In the genomic region with DNA sequence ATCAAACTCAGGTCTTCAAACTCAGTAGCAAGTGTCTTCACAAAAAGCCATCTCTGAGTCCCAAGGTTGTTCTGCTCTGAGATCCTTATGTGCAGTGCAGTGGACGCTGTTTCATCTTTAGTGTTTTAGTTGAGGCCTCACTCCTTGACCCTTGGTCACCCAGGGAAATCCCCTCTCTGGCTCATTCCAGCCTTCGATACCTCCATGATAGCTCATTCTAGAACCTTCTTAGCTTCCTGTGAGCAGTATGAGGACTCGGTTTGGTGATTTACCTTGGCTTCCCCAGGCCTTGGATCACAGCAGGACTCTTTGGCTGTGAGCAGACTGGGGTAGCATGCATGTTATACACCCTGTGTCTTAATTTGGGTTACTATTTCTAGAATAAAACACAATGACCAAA, we compare ENCODE assay signal across 19 mouse cellular contexts. TPM values are rescaled to one million over a fixed set of nuclear protein-coding genes. Genes with fewer than 3 reads are reported as not detected.
"Had no signal": no experiment of that assay in that cellular context is flagged by ENCODE, and none has a peak within 500 bp of the region (broad histone marks: within the 10 kb centered on the region; RNA-seq: fewer than 3 reads in every experiment).

No protein-coding gene starts in this region.

- H3K27ac ChIP-seq: neural tube, embryonic 12.5 days; neural tube, embryonic 13.5 days; neural tube, embryonic 15.5 days; stomach, embryonic 15.5 days; stomach, postnatal 0 days had no signal

- H3K27me3 ChIP-seq: neural tube, embryonic 15.5 days had no signal

- H3K9ac ChIP-seq: neural tube, embryonic 12.5 days; neural tube, embryonic 13.5 days; neural tube, embryonic 15.5 days; stomach, embryonic 15.5 days had no signal

- H3K4me2 ChIP-seq: neural tube, embryonic 12.5 days; neural tube, embryonic 13.5 days; neural tube, embryonic 15.5 days; stomach, embryonic 15.5 days had no signal

- DNase-seq: retina, postnatal 1 day; right cerebral cortex, adult 18-20 months; right cerebral cortex, postnatal 14 days; right cerebral cortex, postnatal 25 days; right cerebral cortex, postnatal 4 days; spleen, adult 18-20 months; thymus, adult 18-20 months; thymus, adult 2 months; thymus, postnatal 14 days; thymus, postnatal 25 days; thymus, postnatal 36 days; thymus, postnatal 4 days had no signal

- H3K4me3 ChIP-seq: neural tube, embryonic 12.5 days; neural tube, embryonic 13.5 days; neural tube, embryonic 15.5 days; stomach, embryonic 15.5 days had no signal

- H3K9me3 ChIP-seq: neural tube, embryonic 12.5 days; neural tube, embryonic 13.5 days; neural tube, embryonic 15.5 days; stomach, embryonic 15.5 days had no signal

- H3K36me3 ChIP-seq: neural tube, embryonic 12.5 days; neural tube, embryonic 13.5 days; neural tube, embryonic 15.5 days; stomach, embryonic 15.5 days had no signal

RNA-seq across cellular contexts. Expression of a gene that starts 1.6 kb away (rescaled TPM):
- total RNA-seq: neutrophil, adult 5-6 weeks had no signal
- polyA plus RNA-seq: stomach, embryonic 16.5 days had no signal
